Mouse (Mus musculus): ENCODE measurements around the gene Spag9. TPM values are rescaled to one million over a fixed set of nuclear protein-coding genes. Genes with fewer than 3 reads are reported as not detected.
A peak's percentile ranks its signal among the peaks of the same experiment; 100 is the strongest.

Gene Spag9
- polyA plus RNA-seq, 1 experiment: 5.2 TPM

DNA sequence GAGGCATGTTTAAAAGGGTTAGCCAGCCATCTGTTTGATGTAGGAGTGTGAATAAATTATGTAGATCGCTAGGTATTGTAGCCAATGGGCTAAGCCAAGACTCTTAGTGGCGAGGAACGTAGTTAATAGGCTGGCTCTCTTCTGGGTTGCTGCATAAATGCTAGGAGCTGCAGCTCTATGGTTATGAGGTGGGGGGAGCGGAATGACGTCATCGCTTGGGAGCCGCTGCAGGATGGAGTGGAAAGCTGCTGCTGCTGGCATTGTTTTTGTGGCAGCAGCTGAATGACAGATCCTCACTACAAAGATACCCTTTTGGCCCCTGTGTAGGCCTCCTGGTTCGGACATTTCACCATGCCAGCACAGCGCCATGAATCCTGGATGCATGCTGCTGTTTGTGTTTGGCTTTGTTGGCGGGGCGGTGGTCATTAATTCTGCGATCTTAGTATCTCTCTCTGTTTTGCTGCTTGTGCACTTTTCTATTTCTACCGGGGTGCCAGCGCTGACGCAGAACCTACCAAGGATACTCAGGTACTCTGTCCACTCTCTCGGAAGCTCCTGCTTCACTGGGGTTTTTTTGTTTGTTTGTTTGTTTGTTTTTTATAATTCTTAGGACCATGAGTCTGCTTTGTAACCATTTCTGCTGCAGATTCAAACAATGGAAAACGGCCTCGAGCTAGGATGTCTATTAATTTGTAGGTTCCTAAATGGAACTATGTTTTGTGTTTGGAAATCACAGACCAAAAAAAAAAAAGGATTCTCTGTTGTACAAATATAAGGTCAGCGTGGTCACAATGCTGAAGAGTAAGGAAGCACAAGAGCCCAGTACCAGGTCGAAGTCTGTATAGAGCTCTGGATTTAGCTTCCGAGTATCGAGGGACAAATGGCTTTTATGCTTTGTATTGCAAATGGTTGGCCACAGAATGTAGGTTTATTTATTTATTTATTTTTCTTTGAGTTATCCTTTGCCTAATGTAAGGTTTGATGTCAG lies 48.4 kb downstream of the Spag9 start:
- WGBS: 45% methylated on average over 22 of the region's 22 CpGs

DNA sequence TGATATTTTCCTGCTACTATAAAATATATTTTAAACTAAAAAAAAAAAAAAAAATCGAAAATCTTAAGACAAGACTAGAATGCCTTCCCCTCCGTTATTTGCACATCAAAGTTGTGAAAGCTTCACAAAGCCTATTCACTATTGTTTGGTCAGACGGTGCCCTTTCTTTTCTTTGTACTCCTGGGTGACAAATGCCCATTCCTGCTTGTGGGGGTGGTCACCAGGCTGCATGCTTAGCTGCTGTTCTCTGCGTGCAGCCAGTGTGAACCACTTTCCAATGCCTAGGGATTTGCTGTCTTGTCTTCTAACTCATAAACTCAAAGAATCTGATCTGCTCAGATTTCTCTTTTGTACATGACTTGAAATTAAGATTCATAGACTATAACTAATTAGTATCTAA lies 49.1 kb downstream of the Spag9 start:
- 63% methylated on average over 4 of the region's 4 CpGs for WGBS
- DNase-seq (ENCODE audit: low read depth, low spot score): no peak

More for the DNA sequence above, 48.4 kb downstream of the Spag9 start:
- DNase-seq (ENCODE audit: low read depth, low spot score): no peak

DNA sequence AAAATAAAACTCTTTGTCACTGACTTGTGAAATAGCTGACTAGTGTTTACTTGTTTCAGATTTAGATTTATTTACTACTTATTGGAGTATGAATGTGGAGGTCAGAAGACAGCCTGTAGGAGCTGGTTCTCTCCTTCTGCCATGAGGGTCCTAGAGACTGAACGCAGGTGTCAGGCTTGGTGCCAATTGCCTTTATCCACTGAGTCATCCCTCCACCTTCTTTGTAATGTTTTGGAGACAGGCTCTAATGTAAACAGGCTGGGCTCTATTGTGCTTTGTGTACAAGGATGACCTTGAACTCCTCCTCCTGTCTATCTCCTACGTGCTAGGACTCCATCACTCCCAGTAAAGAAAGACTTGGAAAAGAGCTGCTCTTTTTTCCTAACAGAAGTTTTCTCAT lies 51.4 kb downstream of the Spag9 start:
- DNase-seq (ENCODE audit: low read depth, low spot score): no peak
- 65% methylated on average over 2 of the region's 2 CpGs for WGBS

- WGBS: 85% methylated on average over 3 of the region's 3 CpGs
- DNase-seq (ENCODE audit: low read depth, low spot score): no peak
These were observed 58.3 kb downstream of the Spag9 start for GRCm38 (mm10) chr11:94054176-94054575.

DNA sequence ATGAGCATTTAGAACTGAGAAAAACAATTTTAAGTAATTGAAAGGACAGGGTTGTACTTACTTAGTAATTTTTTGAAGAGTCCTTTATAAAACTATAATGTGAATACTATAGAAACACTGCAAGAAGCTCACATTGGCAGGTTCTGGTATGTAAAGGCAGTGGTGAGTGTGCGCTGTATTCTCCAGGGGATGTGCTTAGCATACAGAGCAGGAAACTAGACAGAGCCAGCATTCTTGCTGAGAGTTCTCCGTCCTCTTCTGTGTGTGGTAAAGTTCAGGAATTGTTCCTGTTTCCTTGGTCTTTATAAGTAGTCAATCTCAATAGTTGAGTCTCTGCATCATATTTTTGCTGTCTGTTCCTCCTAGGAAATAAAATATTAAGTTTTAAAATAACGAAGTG lies 59.0 kb downstream of the Spag9 start:
- no peak for DNase-seq (ENCODE audit: low read depth, low spot score)
- WGBS: 91% methylated on average over 3 of the region's 3 CpGs

DNA sequence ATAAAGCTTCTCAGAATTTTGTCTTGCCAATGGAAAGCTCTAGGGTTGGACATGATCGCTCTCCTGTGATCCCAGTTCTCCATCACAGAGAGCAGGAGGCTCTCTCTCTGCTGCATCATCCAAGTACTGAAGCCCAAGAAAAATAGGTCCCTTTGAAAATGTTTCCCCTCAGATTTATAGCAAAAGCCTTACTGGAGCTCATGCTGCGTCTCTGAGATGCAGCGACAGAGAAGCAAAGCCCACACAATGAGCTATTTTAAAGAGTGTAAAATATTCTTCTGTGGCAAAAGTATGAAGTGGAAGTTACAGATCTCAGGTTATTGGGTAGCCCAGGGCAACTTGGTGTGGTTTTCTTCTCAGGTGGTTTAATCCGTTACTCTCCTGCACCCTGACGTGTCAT lies 68.0 kb downstream of the Spag9 start:
- 93% methylated on average over 5 of the region's 5 CpGs for WGBS
- DNase-seq (ENCODE audit: low read depth, low spot score): no peak

DNA sequence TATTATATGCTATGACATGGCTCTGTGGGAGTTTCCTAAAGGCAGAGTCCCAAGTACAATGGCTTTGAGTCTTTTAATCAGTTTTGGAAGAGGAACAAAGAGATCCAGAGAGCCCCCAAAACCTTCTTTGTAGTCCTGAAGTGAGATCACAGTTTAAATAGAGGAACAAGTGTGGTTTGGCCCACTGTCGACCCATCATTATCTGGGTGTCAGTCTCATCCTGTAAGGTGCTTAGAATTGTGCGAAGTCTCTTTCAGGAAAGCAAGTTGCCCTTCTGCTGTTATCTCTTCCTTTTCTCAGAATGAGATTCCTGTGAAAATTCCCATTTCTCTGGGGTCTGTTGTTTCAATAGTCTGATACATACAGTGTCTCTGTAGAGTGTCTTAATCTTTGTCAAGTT lies 74.6 kb downstream of the Spag9 start:
- WGBS: 84% methylated on average over 2 of the region's 2 CpGs

DNA sequence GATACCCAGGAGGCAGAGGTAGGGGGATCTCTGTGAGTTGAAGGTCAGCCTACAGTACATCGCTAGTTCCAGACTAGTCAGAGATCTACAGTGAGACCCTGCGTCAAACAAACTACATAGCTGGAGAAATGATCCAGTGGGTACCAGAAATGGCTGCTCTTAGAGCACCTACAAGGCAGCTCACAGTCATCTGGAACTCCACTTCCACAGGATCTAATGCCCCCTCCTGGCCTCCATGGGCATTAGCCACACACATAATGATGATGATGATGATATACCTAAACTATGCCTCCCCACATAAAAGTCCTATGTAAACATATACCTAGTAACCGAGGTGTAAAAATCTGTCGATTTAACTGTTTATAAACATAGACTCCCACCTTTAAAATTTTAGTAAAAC lies 77.4 kb downstream of the Spag9 start:
- DNase-seq (ENCODE audit: low read depth, low spot score): no peak
- 59% methylated on average over 4 of the region's 4 CpGs for WGBS

More for the DNA sequence above, 74.6 kb downstream of the Spag9 start:
- DNase-seq (ENCODE audit: low read depth, low spot score): no peak

GRCm38 (mm10) chr11:94086966-94087365 lies 91.1 kb downstream of the Spag9 start:
- DNase-seq (ENCODE audit: low read depth, low spot score): peak; percentile 35
- 91% methylated on average over 2 of the region's 2 CpGs for WGBS

DNA sequence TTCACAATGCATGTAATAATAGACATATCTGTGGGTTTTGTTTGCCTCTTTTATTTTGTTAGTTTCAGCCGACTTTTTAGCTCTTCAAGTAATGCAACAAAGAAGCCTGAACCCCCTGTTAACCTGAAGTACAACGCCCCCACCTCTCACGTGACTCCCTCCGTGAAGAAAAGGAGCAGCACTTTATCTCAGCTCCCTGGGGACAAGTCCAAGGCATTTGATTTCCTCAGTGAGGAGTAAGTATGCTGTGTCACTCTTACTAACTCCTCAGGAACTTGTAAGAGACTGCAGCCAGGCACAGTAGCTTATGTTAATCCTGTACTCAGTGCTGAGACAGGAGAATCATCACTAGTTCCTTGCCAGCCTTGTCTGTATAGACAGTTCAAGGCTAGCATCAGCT lies 94.6 kb downstream of the Spag9 start:
- 88% methylated on average over 4 of the region's 4 CpGs for WGBS
- DNase-seq (ENCODE audit: low read depth, low spot score): no peak

DNA sequence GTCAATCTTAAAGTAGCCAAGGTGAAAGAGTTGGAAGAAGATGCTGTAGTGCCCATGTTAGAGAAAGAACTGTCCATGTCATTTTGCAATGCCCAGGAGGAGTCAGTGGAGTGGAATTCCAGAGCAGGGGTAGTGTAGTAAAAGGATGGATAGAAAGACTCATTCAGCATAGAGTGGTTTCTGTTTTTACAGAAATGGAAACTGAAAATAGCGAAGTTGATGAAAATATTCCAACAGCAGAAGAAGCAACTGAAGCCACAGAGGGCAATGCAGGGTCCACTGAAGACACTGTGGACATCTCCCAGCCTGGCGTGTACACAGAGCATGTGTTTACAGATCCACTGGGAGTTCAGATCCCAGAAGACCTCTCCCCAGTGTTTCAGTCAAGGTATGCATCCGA lies 101.6 kb downstream of the Spag9 start:
- 92% methylated on average over 3 of the region's 3 CpGs for WGBS
- DNase-seq (ENCODE audit: low read depth, low spot score): no peak

GRCm38 (mm10) chr11:94098840-94099239 lies 102.9 kb downstream of the Spag9 start:
- 95% methylated on average over 5 of the region's 5 CpGs for WGBS
- no peak for DNase-seq (ENCODE audit: low read depth, low spot score)

DNA sequence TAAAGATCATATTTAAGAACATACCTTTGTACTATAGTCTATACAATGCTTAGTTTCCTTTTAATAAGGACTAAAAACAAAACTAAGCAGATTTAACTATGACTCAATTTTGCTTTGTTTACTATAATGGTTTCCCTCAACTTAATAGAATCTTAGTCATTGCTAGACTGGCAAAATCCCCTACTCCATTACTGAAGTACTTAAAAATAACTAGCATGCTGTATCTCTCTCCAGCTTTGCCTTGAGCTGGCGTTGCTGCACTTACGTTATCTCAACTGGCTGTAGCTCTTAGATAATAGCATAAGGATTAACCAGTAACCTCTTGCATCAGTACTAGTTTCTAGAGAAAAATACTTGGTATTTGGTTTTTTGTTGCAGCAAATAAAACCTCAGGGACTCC lies 117.9 kb downstream of the Spag9 start:
- 93% methylated on average over 2 of the region's 2 CpGs for WGBS
- DNase-seq (ENCODE audit: low read depth, low spot score): no peak

DNA sequence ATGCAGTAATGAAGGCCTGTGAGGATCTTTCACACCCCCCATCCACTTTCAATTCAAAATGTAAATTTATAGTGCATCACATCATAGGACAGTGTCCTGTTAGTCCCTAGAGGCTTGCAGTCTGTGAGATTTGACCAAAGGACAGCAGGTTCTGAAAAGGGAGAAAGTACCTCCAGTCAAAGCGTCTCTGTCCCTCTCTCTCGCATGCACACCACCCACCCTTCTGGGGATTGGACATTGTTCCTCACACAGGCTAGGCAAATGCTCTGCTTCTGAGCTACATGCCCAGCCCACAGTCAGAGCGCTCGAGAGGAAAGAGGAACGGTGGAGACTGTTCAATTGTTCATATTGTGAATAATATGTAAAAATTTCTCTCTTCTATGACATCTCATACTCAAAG lies 119.5 kb downstream of the Spag9 start:
- DNase-seq (ENCODE audit: low read depth, low spot score): no peak
- 97% methylated on average over 5 of the region's 5 CpGs for WGBS

GRCm38 (mm10) chr11:94116655-94117054 lies 120.8 kb downstream of the Spag9 start:
- no peak for DNase-seq (ENCODE audit: low read depth, low spot score)
- 98% methylated on average over 7 of the region's 7 CpGs for WGBS

GRCm38 (mm10) chr11:94117836-94118235 lies 121.9 kb downstream of the Spag9 start:
- WGBS: 98% methylated on average over 6 of the region's 6 CpGs

DNA sequence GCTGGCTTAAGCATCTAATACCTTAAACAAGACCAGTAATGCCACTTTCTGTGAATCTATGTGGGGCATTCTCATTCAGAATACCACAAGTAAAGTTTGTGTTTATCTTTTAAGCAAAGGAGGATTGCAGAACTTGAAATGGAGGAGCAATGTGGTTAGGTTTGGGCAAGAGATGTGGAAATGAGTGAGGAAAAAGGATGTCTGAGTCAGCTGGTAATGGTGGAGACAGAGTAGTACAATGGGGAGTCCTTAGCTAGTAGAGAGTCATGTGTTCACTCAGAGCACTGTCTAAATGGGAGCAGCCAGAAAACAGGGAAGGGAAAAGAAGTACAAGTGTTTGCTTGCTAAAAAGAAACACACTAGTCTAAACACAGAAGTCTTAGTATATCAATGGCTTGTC lies 122.7 kb downstream of the Spag9 start:
- no peak for DNase-seq (ENCODE audit: low read depth, low spot score)

More at GRCm38 (mm10) chr11:94117836-94118235, 121.9 kb downstream of the Spag9 start:
- DNase-seq (ENCODE audit: low read depth, low spot score): no peak

- WGBS: 88% methylated on average over 3 of the region's 3 CpGs
- no peak for DNase-seq (ENCODE audit: low read depth, low spot score)
These were observed 124.8 kb downstream of the Spag9 start for GRCm38 (mm10) chr11:94120690-94121089.

- no peak for DNase-seq (ENCODE audit: low read depth, low spot score)
- 86% methylated on average over 10 of the region's 10 CpGs for WGBS
These were observed 125.6 kb downstream of the Spag9 start for GRCm38 (mm10) chr11:94121501-94121900.

- 92% methylated on average over 9 of the region's 9 CpGs for WGBS
- DNase-seq (ENCODE audit: low read depth, low spot score): no peak
These were observed 126.6 kb downstream of the Spag9 start for GRCm38 (mm10) chr11:94122341-94123030.

DNA sequence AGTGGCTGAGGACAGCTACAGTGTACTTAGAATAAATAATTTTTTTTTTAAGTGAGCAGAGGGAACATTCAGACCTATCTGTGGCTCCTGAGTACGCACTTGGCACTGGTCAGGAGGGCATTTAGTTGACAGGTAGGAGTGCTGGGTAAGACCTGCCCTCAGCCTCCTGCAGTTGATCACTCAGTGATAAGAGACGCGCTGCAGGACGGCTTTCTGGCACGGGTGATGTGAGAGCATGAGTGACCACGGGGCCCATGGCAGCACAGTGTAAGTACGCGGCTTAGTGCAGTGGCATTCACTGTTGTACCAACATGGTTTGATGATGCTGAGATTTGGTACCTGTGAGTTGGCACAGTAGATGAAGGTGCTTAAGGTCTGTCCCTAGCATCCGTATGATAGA lies 130.8 kb downstream of the Spag9 start:
- DNase-seq (ENCODE audit: low read depth, low spot score): no peak
- 94% methylated on average over 9 of the region's 9 CpGs for WGBS
